Mouse (Mus musculus): ENCODE measurements around the gene Sulf2. TPM values are rescaled to one million over a fixed set of nuclear protein-coding genes. Genes with fewer than 3 reads are reported as not detected.

Sulf2 gene
- polyA plus RNA-seq, 1 experiment from 2014 or later, result 156 TPM

DNA sequence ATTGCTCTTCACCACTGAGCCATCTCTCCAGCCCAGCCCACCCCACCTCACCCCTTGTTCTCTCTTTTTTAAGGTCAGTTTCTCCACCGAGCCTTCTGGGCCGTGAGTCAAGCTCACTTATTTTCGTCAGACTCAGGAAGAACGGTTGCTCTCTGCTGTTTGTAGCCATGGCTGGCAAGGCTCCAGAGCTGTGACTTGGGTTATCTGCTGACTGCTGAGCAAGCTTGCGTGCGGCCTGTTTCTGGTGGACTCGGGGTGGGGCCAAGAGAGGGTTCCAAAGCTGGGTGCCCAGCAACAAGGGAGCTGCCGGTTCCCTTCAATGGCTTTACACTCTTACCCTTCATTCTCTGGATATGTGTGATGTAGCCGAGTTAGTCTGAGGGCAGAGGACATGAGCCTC is 15.0 kb downstream of the Sulf2 start:
- no peaks in the 10 kb centered on the region for H3K27me3 ChIP-seq (ENCODE audit: control insufficient read depth, insufficient read depth, low read length)
- DNase-seq (ENCODE audit: low spot score), result no peak
- H3K9ac ChIP-seq (ENCODE audit: low read length), result no peak overlapping the region
- ATAC-seq (ENCODE audit: insufficient read depth, low FRiP score, low TSS enrichment), result no peak
- H3K9me3 ChIP-seq (ENCODE audit: control insufficient read depth, low read length), result no peaks in the 10 kb centered on the region
- no peak overlapping the region for H3K4me3 ChIP-seq (ENCODE audit: low read depth, low read length)
- no peak overlapping the region for H3K27ac ChIP-seq (ENCODE audit: low read depth, low read length)
- H3K4me2 ChIP-seq (ENCODE audit: low read depth), result no peak overlapping the region
- WGBS, result 92% methylated on average over 9 of the region's 9 CpGs
- no peaks in the 10 kb centered on the region; the same call in 1 of the 2 replicates for H3K36me3 ChIP-seq (ENCODE audit: control insufficient read depth, insufficient read depth, low read length)
- H3K4me1 ChIP-seq (ENCODE audit: control insufficient read depth, insufficient read depth, low read length), result peaks cover 13% of the 10 kb centered on the region; the same call in 1 of the 2 replicates

DNA sequence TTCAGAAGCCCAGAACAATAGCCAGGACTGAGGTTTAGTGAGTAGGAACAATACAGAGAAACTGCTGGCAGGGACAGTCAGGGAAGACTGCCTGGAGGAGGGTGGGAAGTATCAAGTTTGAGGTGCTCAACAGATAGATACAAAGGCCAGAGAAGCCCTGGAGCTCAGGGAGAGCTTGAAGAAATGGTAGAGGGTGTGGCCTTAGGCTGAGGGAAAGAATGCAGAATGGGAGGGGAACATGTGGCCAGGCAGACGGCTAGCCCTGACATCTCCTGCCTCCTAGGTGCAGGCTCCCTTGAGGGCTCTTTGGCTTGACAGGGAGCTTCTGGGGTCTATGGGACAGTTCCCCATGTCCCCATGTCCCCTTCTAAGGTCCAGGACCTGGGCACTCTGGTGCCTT is 17.2 kb downstream of the Sulf2 start:
- Histone ChIP-seq H3K4me1 (ENCODE audit: control insufficient read depth, insufficient read depth, low read length) (peaks cover 12% of the 10 kb centered on the region; the same call in 1 of the 2 replicates), H3K9me3 (ENCODE audit: control insufficient read depth, low read length) (no peaks in the 10 kb centered on the region), H3K4me3 (ENCODE audit: low read depth, low read length) (no peak overlapping the region), H3K9ac (ENCODE audit: low read length) (no peak overlapping the region), H3K27me3 (ENCODE audit: control insufficient read depth, insufficient read depth, low read length) (no peaks in the 10 kb centered on the region), H3K36me3 (ENCODE audit: control insufficient read depth, insufficient read depth, low read length) (no peaks in the 10 kb centered on the region; the same call in 1 of the 2 replicates), H3K27ac (ENCODE audit: low read depth, low read length) (no peak overlapping the region), H3K4me2 (ENCODE audit: low read depth) (no peak overlapping the region)
- 36% methylated on average over 1 of the region's 1 CpGs for WGBS
- ATAC-seq (ENCODE audit: insufficient read depth, low FRiP score, low TSS enrichment), result no peak
- no peak for DNase-seq (ENCODE audit: low spot score)

DNA sequence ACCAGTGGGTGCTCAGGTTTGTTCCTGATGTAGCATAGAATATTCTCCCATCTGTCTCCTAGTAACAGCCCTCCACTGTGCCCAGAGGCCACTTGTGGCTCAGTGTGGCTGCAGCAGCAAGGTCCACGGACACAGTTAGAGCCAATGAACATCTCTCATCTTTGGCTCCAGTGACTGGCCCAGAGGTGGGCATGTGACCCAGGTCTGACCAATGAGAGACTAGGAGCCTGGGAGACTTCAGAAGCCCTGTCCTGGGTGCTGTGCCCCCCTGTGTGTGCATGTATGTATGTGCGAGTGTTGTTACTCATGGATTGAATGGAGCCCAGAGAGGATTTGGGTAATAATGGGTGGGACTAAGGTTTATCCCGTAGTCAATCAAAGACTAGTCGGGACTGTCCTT is 18.0 kb downstream of the Sulf2 start:
- no peak for DNase-seq (ENCODE audit: low spot score)
- ATAC-seq (ENCODE audit: insufficient read depth, low FRiP score, low TSS enrichment), result no peak
- Histone ChIP-seq H3K27ac (ENCODE audit: low read depth, low read length) (no peak overlapping the region), H3K27me3 (ENCODE audit: control insufficient read depth, insufficient read depth, low read length) (no peaks in the 10 kb centered on the region), H3K9me3 (ENCODE audit: control insufficient read depth, low read length) (no peaks in the 10 kb centered on the region), H3K4me3 (ENCODE audit: low read depth, low read length) (no peak overlapping the region), H3K9ac (ENCODE audit: low read length) (no peak overlapping the region), H3K4me1 (ENCODE audit: control insufficient read depth, insufficient read depth, low read length) (peaks cover 4% of the 10 kb centered on the region; the same call in 1 of the 2 replicates), H3K4me2 (ENCODE audit: low read depth) (no peak overlapping the region), H3K36me3 (ENCODE audit: control insufficient read depth, insufficient read depth, low read length) (peaks cover under 1% of the 10 kb centered on the region; the same call in 1 of the 2 replicates)
- 84% methylated on average over 4 of the region's 4 CpGs for WGBS

DNA sequence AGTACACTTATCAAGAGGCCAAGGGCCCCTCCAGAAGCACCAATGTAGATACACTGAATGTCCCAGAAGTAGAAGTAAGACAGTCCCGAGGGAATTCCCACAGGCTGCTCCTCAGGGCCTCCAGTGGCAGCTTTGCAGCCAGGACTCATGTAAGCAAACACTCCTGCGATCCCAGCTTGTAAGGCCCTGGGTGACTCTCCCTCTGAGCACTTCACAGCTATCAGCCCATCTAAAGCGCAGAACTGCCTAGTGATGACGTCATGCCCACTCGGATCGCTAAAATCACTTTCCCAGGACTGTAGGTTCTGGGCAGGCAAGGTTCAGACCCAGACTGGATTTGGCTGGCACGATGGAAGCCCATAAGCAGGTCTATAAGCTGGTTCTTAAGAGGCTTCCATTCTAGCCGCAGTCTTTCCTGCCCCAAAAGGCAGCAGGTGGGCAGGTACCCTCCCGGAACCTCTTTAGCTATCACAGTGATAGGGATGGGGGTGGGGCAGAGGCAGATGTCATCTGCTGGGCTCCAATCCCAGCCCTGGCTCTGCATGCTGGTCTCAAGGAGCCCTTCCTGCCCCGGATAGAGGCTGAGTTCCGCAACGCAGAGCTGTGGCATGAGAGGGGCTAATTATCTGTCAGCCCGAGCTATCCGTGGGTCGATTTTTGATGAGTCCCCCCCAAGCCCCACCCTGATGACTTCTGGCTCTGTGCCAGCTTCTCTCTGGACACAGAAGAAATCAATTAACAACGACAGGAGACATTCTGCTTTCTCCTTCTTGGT is 19.6 kb downstream of the Sulf2 start:
- Histone ChIP-seq H3K9me3 (ENCODE audit: control insufficient read depth, low read length) (no peaks in the 10 kb centered on the region), H3K4me1 (ENCODE audit: control insufficient read depth, insufficient read depth, low read length) (0 out of 2 replicates have a peak, but pooled peaks cover 2% of the 10 kb centered on the region), H3K4me3 (ENCODE audit: low read depth, low read length) (no peak overlapping the region), H3K9ac (ENCODE audit: low read length) (no peak overlapping the region), H3K27ac (ENCODE audit: low read depth, low read length) (no peak overlapping the region), H3K36me3 (ENCODE audit: control insufficient read depth, insufficient read depth, low read length) (peaks cover 5% of the 10 kb centered on the region; the same call in 1 of the 2 replicates), H3K27me3 (ENCODE audit: control insufficient read depth, insufficient read depth, low read length) (no peaks in the 10 kb centered on the region), H3K4me2 (ENCODE audit: low read depth) (no peak overlapping the region)
- ATAC-seq (ENCODE audit: insufficient read depth, low FRiP score, low TSS enrichment) (no peak), DNase-seq (ENCODE audit: low spot score) (peak; percentile 34)
- 63% methylated on average over 16 of the region's 16 CpGs for WGBS

DNA sequence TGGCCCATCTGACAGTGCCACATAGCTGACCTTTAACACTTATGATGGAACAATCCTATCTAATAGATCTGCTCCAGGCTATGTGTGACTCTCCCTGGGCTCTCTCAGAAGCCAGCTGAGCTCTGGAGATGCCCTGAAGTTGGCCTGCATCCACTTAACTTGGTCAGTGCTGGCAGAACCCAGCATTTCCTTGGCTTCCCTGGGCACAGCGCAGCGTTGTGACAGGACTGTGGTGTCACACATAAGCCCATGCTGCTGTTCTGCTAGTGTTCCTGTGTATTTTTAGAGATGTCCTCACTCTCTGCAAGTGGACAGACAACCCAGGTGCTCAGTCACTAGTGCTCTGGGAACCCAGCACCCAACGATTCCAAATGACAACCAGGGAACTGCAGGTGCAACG is 26.7 kb downstream of the Sulf2 start:
- H3K9ac ChIP-seq (ENCODE audit: low read length), result no peak overlapping the region
- 97% methylated on average over 4 of the region's 4 CpGs for WGBS
- H3K36me3 ChIP-seq (ENCODE audit: control insufficient read depth, insufficient read depth, low read length), result peaks cover 9% of the 10 kb centered on the region

DNA sequence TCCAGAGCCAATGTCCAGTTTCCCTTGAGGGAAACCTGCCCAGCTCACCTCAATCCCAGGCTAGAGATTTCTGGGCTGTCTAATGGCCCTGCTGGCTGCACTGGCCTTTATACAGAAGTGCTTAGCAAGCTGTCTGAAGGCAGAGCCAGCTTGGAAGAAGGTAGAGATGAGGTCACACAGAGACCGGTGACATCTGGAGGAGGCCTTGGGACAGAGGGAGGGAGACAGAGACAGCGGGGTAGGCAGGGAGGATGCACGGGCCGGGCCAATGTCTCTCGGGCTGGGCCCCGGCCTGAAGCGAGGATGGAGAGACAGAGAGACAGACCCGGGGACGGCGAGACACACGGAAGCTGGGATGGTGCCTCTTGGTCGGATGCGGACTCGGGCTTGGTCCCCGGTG is 27.4 kb downstream of the Sulf2 start:
- Histone ChIP-seq H3K36me3 (ENCODE audit: control insufficient read depth, insufficient read depth, low read length) (peaks cover 9% of the 10 kb centered on the region), H3K9ac (ENCODE audit: low read length) (no peak overlapping the region), H3K9me3 (ENCODE audit: control insufficient read depth, low read length) (no peaks in the 10 kb centered on the region), H3K4me1 (ENCODE audit: control insufficient read depth, insufficient read depth, low read length) (0 out of 2 replicates have a peak, but pooled peaks cover 4% of the 10 kb centered on the region), H3K27ac (ENCODE audit: low read depth, low read length) (no peak overlapping the region), H3K27me3 (ENCODE audit: control insufficient read depth, insufficient read depth, low read length) (no peaks in the 10 kb centered on the region), H3K4me3 (ENCODE audit: low read depth, low read length) (no peak overlapping the region), H3K4me2 (ENCODE audit: low read depth) (no peak overlapping the region)
- DNase-seq (ENCODE audit: low spot score), result no peak
- WGBS, result 91% methylated on average over 15 of the region's 15 CpGs
- ATAC-seq (ENCODE audit: insufficient read depth, low FRiP score, low TSS enrichment), result no peak

More for the DNA sequence above, 26.7 kb downstream of the Sulf2 start:
- no peak for ATAC-seq (ENCODE audit: insufficient read depth, low FRiP score, low TSS enrichment)
- DNase-seq (ENCODE audit: low spot score), result no peak
- Histone ChIP-seq H3K4me1 (ENCODE audit: control insufficient read depth, insufficient read depth, low read length) (0 out of 2 replicates have a peak, but pooled peaks cover 4% of the 10 kb centered on the region), H3K4me3 (ENCODE audit: low read depth, low read length) (no peak overlapping the region), H3K27ac (ENCODE audit: low read depth, low read length) (no peak overlapping the region), H3K27me3 (ENCODE audit: control insufficient read depth, insufficient read depth, low read length) (no peaks in the 10 kb centered on the region), H3K4me2 (ENCODE audit: low read depth) (no peak overlapping the region), H3K9me3 (ENCODE audit: control insufficient read depth, low read length) (no peaks in the 10 kb centered on the region)

DNA sequence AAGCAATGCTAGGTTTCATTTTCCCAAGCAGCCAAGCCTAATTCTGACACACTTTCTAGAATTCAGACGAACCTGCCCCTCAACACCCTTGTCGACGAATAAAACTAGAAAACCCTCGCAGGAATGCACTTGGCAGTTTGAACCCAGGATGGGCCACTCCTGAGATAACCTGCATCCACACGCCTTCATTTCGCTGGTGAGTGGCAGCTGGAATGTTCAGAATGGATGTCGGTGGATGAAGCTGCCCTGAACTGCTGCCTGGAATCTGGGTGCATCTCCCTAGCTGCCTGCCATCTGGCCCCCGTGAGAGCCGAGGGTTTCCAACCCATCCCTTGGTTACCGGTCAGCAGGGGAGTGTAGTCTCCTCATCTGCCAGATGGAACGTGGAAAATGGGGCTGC is 29.1 kb downstream of the Sulf2 start:
- Histone ChIP-seq H3K9me3 (ENCODE audit: control insufficient read depth, low read length) (no peaks in the 10 kb centered on the region), H3K27me3 (ENCODE audit: control insufficient read depth, insufficient read depth, low read length) (no peaks in the 10 kb centered on the region), H3K27ac (ENCODE audit: low read depth, low read length) (no peak overlapping the region), H3K4me3 (ENCODE audit: low read depth, low read length) (no peak overlapping the region), H3K9ac (ENCODE audit: low read length) (no peak overlapping the region), H3K4me2 (ENCODE audit: low read depth) (no peak overlapping the region), H3K4me1 (ENCODE audit: control insufficient read depth, insufficient read depth, low read length) (0 out of 2 replicates have a peak, but pooled peaks cover 4% of the 10 kb centered on the region), H3K36me3 (ENCODE audit: control insufficient read depth, insufficient read depth, low read length) (peaks cover 7% of the 10 kb centered on the region)
- 84% methylated on average over 11 of the region's 11 CpGs for WGBS
- no peak for DNase-seq (ENCODE audit: low spot score)
- no peak for ATAC-seq (ENCODE audit: insufficient read depth, low FRiP score, low TSS enrichment)

DNA sequence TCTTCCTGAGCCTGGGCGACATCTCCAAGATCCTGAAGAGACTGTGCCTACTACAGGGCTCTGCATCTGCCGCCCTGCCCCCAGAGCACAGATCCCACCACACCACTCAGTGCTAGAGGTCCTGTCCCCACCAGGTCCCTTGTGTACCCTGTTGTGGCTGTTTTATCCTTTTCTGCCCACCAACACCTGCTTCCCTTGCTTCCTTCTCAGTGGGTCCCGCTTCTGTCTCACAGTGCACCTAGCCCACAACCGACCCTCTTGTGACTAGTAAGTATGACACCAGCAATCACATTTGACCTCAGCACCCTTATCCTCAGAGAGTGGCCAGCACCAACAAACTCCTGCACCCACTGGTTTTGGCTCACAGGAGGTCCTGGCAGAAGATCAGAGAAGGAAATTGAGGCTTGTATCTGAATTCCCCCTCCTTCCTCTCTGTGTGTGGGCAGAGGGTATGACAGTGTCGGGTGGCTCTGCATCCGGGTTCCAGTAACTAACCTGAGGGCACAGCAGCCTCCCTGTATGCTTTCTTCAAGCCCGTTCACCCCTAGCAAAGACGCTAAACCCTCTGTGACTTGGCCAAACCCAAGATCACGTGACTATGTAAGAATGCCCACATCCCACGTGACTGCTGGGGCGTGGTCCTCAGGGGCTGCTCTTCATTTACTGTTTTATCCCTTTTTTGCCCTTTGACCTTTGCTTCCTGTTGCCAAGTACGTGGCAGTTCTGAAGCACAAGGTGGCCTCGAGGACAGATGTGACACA is 29.8 kb downstream of the Sulf2 start:
- H3K9ac ChIP-seq (ENCODE audit: low read length), result no peak overlapping the region
- no peaks in the 10 kb centered on the region for H3K9me3 ChIP-seq (ENCODE audit: control insufficient read depth, low read length)
- peaks cover 4% of the 10 kb centered on the region for H3K36me3 ChIP-seq (ENCODE audit: control insufficient read depth, insufficient read depth, low read length)
- H3K4me3 ChIP-seq (ENCODE audit: low read depth, low read length), result no peak overlapping the region
- WGBS, result 74% methylated on average over 13 of the region's 13 CpGs
- DNase-seq (ENCODE audit: low spot score) (no peak), ATAC-seq (ENCODE audit: insufficient read depth, low FRiP score, low TSS enrichment) (no peak)
- 0 out of 2 replicates have a peak, but pooled peaks cover 4% of the 10 kb centered on the region for H3K4me1 ChIP-seq (ENCODE audit: control insufficient read depth, insufficient read depth, low read length)
- no peak overlapping the region for H3K4me2 ChIP-seq (ENCODE audit: low read depth)
- no peak overlapping the region for H3K27ac ChIP-seq (ENCODE audit: low read depth, low read length)
- no peaks in the 10 kb centered on the region for H3K27me3 ChIP-seq (ENCODE audit: control insufficient read depth, insufficient read depth, low read length)
